Mouse (Mus musculus) thymus, adult 2 months (tissue): Measurements from ENCODE around the gene Polr1d.

Experiments
- CTCF ChIP-seq: fragments of 200-500 bp; IDR thresholded peaks from 2 replicates; pipeline ENCODE4 v1.5.1; 2012; ENCODE audit warnings: mild to moderate bottlenecking, control low read depth, low read length, moderate library complexity, borderline replicate concordance; ENCODE audit not compliant: control insufficient read depth, poor library complexity, insufficient read depth; ENCODE audit errors: extremely low read depth
- POLR2A ChIP-seq: fragments of 200-500 bp; IDR thresholded peaks from 2 replicates; pipeline ENCODE4 v1.6.1; 2012; ENCODE audit warnings: mild to moderate bottlenecking, low read length, control low read depth, moderate library complexity; ENCODE audit not compliant: control insufficient read depth, poor library complexity, insufficient read depth; ENCODE audit errors: extremely low read depth

DNA sequence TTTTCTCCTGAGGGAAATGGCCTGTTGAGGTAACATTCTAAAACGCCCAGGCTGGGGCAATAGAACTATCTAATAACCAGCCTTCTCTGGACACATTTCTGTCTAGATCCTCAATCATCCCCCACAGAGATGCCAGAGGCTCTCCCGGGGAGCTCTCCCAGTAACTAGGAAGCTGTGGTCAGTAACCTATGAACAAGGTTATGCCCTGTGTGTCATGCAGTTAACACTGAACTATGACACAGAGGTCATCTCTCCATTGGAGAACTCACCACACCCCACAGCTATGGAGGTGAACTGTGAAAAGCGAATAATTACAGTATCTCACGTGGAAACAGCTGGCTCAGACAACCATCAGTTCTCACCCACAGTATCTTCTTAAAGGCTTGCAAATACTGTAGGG lies 5.0 kb upstream of the Polr1d start:
- TF ChIP-seq POLR2A, result no peak
- TF ChIP-seq CTCF, result no peak
